Mouse (Mus musculus) c-Kit-positive CD71-negative TER-119-negative erythroid progenitor cells, embryonic 14.5 days (primary cell): Measurements from ENCODE around the gene Haspin.

ENCODE experiments used
- DNase-seq: peaks from one replicate; pipeline ENCODE4 v3.0.0-alpha.2; 2013; ENCODE audit warnings: low read depth

The Haspin gene

GRCm38 (mm10) chr11:73137591-73138501, at the start of gene Haspin:
TSS of gene Haspin (minus strand) at chr11:73138294.
- peak; percentile 80 for DNase-seq

DNA sequence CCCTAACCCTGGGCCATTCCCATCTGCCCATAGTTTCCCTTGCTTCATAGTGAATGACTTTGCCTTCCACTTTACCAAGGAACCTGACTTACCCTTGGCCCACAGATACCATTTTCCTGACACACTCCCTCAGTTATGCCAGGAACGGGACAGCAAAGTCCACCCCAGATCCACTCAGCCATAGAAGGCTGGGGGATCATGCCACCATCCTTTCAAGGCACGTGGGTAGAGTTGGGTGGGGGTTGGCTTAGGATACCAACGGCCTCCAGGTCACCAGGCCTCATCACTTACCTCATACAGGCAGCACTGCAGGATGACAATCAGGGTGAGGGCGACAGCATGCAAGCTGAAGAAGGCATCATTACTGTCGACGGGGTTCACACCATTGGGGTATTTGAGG, 49.1 kb upstream of the Haspin start:
- DNase-seq, result no peak

DNA sequence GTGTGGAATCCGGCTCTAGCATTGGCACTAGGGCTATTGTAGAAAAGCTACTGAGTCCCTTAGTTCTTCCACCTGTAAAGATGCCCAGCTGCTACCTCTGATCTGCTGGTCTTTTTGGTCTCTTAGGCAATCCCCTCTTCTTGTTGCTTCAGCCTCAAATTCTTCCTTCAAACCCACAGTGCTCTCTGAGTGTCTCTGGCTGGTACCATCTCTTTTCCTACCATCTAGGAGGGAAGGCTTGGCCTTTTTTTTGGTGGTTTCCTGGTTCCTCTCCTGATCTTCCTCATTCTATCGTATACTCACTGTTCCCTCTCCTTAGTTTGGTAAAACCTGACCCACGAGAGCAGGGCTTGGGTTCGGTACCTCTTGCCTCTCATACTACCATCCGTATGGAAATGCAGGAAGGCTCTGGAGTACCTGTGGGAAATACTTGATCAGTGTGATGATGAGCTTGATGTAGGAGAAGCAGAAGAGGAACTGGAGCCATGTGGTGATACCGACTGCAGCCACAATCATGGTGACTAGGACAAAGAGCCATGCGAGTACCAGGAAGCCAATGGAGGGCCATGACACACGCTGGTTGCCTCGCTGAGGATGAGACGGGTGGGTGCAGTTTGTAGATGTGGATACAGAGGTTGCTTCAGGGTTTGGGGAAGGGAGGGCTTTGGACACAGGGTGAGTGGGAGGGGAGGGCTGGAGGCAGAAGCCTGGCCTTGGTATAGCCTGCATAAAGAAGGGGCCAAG, 48.0 kb upstream of the Haspin start:
- DNase-seq, result no peak

DNA sequence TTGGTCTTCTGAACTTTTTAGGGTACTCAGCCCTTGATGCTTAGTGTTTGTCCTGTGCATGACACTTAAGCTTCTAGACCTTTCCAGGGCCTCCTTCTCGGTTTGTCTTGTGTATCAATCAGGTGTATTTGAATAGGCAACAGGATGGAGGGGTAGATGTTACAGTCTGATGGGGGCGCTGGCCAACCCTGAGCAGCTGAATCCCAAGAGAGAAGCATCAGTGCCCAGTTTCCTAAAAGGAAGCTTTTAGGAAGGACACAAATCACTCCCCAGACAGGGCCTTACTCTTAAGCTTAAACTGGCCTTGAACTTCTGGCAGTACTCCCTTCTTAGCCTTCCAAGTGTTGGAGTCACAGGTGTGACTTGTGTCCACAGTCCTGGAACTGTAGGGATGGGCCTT, 39.8 kb upstream of the Haspin start:
- DNase-seq, result no peak

DNA sequence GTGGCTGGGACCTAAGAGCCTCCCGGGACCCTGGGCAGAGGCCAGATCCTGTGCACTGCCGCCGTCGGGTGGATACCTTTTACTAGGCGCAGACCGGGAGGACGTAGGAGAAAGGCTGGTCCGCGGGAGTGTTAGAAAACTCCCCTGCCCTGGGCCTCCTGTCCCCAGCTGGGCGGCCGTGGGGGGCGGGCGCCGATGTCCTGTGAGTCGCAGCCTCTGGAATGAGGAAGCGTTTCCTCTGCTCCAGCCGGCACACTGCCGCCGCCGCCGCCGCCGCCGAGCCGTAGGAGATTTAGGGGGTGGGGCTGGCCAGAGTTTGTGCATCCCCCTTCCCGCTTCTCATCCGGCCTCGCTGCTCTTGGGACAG, 39.4 kb upstream of the Haspin start:
- DNase-seq, result no peak

DNA sequence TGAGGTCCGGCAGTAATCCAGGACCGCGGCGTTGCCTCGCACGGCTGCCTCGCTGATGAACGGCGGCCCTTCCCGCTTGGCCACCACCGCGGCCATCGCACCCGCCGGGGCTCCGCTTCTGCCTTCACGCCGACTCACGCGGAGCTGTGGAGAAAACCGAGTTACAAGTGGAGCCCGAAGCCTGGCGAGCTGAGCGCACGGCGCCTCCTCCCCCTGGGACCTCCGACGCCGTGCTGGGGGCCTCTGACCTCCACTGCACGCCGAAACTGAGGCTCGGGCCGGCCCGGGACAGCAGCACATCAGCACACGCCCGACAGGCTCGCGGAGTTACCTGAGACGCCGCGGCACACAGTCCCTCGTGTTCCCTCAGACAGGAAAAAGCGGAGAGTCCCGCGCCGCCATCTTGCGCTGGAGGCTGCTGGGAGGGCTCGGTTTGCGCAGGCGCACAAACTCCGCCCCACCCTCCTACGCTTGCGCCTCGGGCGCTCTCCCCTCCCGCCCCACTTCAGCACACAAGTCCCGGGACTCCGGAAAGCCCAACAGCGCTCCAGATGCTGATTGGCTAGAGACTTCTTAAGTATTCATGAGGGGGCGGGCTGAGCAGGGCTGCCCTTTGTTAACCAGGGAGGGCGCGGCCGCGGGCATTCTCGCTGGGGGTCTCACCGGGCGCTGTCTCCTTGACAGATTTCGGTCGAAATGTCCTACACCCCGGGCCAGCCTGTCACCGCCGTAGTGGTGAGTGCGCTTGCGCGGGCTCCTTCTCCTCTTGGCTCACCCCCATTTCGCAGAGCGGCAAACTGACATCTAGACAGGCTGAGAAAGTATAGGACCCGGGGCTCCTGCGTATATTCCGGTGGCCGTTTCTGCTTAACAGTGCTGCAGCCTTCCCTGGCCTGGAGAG, 38.8 kb upstream of the Haspin start, which contains the start of the genes Emc6 and Tax1bp3:
Emc6 (minus strand) TSS at position 430 of the 901 bp plus-strand sequence.
Tax1bp3 (plus strand) TSS at position 476 of the 901 bp plus-strand sequence.
- peak; percentile 94 for DNase-seq

GRCm38 (mm10) chr11:73176186-73176585, 38.1 kb upstream of the Haspin start:
- no peak for DNase-seq

DNA sequence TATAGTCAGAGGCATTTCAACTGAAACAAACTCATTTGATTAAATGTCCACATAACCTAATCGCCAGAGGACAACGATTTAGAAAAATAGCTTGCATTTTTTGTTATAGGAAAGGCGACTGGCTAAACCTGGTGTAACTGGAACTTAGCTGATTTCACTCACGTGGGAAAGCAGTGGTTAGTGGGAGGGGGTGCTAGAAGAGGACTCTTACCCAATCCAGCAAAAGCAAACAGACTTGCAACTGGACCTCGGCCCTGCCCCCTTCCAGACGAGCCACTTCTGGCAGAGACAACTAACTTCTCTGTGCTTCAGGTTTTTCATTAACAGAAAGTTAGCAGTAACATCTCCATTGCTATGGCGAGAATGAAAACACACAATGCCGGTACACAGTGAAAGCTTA, 37.5 kb upstream of the Haspin start:
- DNase-seq, result no peak

DNA sequence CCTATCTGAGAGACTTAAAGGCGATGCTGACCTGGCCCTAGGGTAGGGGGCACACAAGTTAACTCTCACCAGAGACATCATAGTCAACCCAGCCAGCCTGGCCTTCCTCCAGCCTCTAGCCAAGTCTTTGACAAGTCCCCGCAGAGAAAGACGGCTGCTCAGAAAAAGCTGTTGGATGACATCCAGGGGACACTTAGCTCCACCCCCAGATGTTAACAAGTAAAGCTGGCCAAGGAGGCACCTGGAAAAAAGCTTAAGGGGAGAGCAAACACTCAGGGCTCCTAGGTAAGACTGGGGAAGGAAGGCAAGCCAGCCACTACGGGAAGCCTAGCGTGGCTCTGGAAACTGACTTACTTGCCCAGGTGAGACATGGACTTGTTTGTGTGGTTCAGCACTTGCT, 34.1 kb upstream of the Haspin start:
- no peak for DNase-seq

- peak; percentile 60 for DNase-seq
Observed at GRCm38 (mm10) chr11:73169231-73169630, 31.1 kb upstream of the Haspin start.

- no peak for DNase-seq
Observed at GRCm38 (mm10) chr11:73168576-73168975, 30.5 kb upstream of the Haspin start.

GRCm38 (mm10) chr11:73168071-73168470, 30.0 kb upstream of the Haspin start:
- DNase-seq, result no peak

DNA sequence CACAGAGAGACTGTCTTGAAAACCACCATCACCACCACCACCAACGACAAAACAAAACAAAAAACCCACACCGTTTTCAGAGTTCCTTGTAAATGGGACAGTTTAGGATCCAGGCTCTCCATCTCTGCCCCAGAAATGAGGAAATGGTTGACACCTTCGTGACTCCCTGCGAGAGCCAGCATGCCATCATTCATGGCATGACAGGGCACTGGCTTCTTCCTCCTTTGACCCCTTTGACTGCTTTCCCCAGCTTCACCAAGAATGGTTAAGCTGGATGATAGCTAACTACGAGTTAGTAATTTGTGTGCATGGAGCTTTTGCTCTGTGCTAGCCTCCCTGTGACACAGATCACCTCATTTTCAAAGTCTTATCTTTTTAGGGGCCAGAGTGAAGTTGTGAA, 24.2 kb upstream of the Haspin start:
- no peak for DNase-seq

DNA sequence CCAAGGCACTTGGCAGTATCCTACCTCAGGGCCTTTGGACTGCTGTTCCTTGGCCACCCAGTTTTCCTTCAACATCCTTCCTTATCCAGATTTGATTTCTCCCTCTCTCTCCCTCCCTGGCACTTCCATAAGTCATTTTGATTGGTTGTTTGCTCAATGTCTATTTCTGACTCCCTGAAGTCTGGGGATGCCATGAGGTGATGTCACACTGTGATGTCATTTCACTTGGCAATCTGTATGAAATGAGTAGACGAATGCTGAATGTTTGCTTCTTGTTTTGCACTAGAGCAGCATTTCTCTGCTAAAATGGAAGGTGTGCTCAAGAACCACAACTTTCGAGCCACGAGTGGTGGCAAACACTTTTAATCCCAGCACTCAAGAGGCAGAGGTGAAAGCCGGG, 23.5 kb upstream of the Haspin start:
- DNase-seq, result no peak

DNA sequence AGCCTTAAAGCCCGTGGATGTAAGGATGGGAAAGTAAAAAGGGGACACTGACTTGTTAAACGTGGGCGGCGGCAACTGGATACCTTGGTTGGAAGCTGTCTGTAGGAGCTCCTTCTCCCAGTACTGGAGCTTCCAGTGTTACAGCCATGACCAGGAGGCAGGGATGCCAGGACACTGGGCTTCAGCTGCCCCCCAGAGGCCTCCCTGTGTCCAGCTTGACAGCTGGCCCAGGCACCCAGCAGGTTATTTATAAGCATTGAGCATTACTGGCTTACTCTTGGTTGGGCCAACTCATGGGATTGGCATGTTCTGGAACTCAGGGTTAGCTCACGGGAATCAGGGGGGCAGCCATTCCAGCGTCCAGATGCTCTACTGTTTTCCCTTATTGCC, 22.7 kb upstream of the Haspin start:
- no peak for DNase-seq

DNA sequence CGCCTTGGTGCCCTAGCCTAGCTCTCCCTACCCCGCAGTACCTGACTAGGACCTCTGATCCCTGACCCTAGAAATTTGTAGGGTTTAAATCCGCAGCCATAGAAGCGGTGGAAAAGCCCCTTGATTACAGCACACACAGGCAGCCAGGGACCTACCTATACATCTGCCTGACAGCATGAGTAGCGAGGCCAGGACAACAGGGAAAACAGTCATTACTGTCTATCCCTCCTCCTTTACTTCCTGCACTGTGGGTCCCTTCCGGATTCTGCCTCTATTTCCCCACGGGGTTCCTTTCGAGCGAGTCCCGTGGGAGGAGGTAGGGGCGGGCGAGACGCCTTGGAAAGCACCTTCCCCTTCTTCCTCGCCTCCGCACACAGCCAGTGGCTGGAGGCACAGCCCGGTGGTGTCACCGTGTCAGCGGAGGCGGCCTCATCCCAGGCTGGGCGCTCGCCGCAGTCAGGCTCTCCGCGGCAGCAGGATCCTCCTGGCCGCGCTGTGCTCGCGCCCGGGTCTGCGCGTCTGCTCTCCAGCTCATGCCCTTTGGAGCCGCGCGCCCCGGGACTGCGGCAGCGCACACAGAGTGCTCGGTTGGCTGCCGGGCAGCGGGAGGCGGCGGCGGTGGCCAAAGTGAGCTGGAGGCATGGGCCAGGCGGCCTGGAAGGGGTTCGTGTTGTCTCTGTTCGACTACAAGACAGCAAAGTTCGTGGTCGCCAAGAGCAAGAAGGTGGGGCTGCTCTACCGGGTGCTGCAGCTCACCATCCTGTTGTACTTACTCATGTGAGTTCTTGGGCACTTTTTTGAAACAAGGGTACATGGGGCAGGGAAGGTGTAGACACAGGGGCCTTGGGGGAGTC, 22.1 kb upstream of the Haspin start, which contains the start of gene P2rx5:
P2rx5 (plus strand) TSS at position 465 of the 854 bp plus-strand sequence.
- no peak for DNase-seq

GRCm38 (mm10) chr11:73155071-73155470, 17.0 kb upstream of the Haspin start:
- no peak for DNase-seq

DNA sequence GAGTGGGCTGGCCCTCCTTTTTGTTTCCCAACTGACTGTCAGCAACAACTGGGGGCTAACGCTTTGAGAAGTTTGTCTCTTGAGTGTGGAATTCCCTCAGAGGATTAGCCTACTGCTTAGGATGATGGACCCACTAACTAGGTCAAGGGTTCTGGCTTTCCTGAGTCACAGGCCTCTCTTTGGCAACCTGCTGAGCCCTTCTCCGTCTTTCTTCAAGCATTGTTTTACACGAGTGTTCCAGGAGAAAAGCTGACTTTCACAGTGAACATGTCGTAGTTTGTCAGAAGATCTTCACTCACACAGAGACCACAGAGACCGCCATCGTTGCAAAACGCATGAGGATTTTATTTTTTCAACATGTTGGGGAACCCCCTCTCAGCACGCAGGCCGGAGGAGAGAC, 10.1 kb upstream of the Haspin start:
- no peak for DNase-seq

DNA sequence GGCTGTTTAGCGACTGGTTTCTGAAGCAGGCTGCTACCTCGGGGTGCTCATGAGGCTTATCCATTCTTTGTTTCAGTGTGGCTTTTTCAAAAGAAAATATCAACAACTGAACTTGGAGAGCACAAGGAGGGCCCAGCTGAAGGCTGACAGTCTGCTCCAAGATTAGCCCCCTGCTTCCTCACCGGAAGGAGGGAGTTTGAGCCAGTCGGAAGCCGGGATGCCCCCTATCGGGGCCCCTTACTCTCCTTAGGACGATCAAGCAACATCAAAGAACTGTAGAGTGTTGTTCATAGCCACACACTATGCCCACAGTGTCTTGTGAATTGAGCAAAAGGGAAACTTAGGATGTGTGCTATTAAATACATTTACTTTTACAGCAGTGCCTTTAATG, 8.9 kb upstream of the Haspin start:
- DNase-seq, result no peak

DNA sequence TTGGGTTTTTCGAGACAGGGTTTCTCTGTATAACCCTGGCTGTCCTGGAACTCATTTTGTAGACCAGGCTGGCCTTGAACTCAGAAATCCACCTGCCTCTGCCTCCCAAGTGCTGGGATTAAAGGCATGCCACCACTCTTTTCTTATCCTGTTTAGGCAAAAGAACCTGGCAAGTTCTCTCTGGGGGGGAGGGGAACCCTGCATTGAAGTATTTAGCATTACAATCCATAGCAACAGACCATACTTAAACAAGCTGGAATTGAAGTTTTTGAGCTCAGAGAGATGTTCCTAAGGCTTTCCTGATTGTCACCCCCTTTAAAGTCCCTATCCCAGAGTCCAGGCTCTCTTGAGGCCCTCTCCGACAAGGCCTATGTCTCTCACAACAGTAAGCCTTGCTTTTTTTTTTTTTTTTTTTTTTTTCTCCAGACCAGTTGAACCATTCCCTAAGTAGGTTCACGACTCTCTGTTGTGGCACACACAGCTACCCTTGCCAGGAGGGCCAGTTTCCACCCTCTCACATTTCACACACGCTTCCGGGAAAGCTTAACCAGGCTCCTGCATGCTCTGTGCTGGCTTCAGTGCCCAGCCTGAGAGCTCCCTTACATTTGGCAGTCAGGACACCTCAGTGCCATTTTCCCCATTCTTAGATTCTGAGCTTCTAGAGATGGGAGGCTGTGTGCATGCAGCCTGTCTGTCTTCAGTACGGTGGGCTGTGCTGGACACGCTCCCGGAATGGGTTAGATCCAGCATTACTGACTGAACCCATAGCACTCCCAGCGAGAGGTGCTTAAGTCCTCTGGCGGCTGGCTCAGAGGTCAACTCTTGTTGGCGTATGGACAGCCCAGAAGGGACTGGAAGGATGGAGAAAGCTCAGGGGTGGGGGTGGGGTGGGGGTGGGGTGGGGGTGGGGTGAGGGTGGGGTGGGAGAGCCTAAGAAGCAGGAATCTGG, 8.2 kb upstream of the Haspin start:
- DNase-seq, result no peak
